Mouse (Mus musculus) testis, adult 2 months (tissue): ENCODE results near the gene Cyp1a2.

Experiments
- CTCF ChIP-seq: fragments of 200-500 bp; IDR thresholded peaks from 2 replicates; pipeline ENCODE4 v1.5.1; 2012; ENCODE audit warnings: low read depth, mild to moderate bottlenecking, inconsistent platforms, low read length, moderate library complexity; ENCODE audit not compliant: control insufficient read depth, insufficient read depth, insufficient replicate concordance
- POLR2A ChIP-seq: fragments of 200-500 bp; IDR thresholded peaks from 2 replicates; pipeline ENCODE4 v1.6.1; 2012; ENCODE audit warnings: low read depth, mild to moderate bottlenecking, inconsistent platforms, low read length, moderate library complexity; ENCODE audit not compliant: control insufficient read depth

- TF ChIP-seq CTCF (no peak), POLR2A (no peak)
These were observed 25.3 kb upstream of the Cyp1a2 start for GRCm38 (mm10) chr9:57708720-57709274.
